Mouse (Mus musculus) midbrain, embryonic 15.5 days (tissue): ENCODE results near the gene Plekha7. TPM values are rescaled to one million over a fixed set of nuclear protein-coding genes. Genes with fewer than 3 reads are reported as not detected.
A peak's percentile ranks its signal among the peaks of the same experiment; 100 is the strongest.

Experiments
- ATAC-seq: fragments of 200-750 bp; cut with Nextera tagmentation; replicated peaks from 2 replicates; pipeline ENCODE4 v1.8.0; 2017; ENCODE audit warnings: moderate TSS enrichment
- H3K27ac ChIP-seq: fragments of 300-500 bp; sonication (generic); 2 replicates; pipeline ENCODE4 v1.5.1; 2015; ENCODE audit warnings: mild to moderate bottlenecking, inconsistent platforms
- H3K27me3 ChIP-seq: fragments of 300-500 bp; sonication (generic); replicated peaks from 2 replicates; pipeline ENCODE4 v1.6.1; 2015; ENCODE audit warnings: inconsistent platforms
- H3K36me3 ChIP-seq: fragments of 300-500 bp; sonication (generic); replicated peaks from 2 replicates; pipeline ENCODE4 v1.6.1; 2015; ENCODE audit warnings: inconsistent platforms
- H3K4me1 ChIP-seq: fragments of 300-500 bp; sonication (generic); 2 replicates; pipeline ENCODE4 v1.6.1; 2015; ENCODE audit warnings: inconsistent platforms
- H3K4me2 ChIP-seq: fragments of 300-500 bp; sonication (generic); 2 replicates; pipeline ENCODE4 v1.6.1; 2015; ENCODE audit warnings: inconsistent platforms, mild to moderate bottlenecking, moderate library complexity
- H3K4me3 ChIP-seq: fragments of 300-500 bp; sonication (generic); 2 replicates; pipeline ENCODE4 v1.5.1; 2015; ENCODE audit warnings: mild to moderate bottlenecking, inconsistent platforms
- H3K9ac ChIP-seq: fragments of 300-500 bp; sonication (generic); 2 replicates; pipeline ENCODE4 v1.6.1; 2015; ENCODE audit warnings: mild to moderate bottlenecking, inconsistent platforms
- H3K9me3 ChIP-seq: fragments of 300-500 bp; sonication (generic); 2 replicates; pipeline ENCODE4 v1.6.1; 2016; ENCODE audit warnings: inconsistent platforms
- WGBS: fragments of 180-500 bp; shearing (Covaris S2); methylation state at CpG from one replicate; pipeline ENCODE4 v1.1.7; 2015; ENCODE audit warnings: mixed read lengths; 5-methylcytosine and 5-hydroxymethylcytosine counted together
- polyA plus RNA-seq: library from polyadenylated mRNA; unstranded; fragments of >200 nt; fragmentation: Nextera tagmentation; extraction: Ambion mirVana; gene quantifications from 2 replicates; pipeline ENCODE4 v1.2.1, GENCODE M21; 2015

The Plekha7 gene
- polyA plus RNA-seq, 1 experiment from 2014 or later, result 11.1 TPM

DNA sequence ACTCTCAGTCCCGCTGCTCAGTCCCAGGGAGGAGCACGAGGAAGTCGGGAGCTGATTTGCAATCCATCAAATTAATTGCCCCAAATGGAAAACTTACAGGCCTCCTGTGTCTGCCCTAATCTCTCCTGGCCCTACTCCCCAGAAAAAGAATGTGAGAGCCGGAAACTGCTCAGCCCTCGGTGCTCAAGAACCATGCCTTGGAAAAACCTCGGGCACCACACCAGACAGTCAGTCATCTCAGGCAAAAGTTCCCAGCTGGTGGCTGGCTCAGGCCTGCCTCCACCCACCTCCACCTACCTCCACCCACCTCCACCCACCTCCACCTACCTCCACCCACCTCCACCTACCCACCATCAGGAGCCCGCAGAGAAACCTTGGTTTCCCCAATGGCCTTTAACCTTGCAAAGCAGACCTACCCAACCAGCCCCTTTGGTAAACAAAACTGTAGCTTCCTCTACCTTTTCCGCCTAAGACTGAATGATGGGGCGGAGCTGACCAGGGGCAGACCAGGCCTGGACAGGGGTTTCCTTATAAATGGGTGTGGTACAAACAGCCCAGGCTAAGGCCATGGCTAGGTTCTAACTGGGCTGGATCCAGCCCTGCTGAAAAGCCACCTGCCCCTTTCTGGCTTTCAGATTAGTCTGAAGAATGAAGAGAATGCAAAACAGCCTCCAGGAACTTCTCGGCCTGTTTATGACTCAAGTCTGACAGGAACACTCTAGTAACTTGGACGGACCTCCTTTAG is 21.4 kb downstream of the Plekha7 start:
- H3K27ac ChIP-seq, result no peak overlapping the region
- H3K9ac ChIP-seq, result no peak overlapping the region
- H3K4me3 ChIP-seq, result no peak overlapping the region
- no peak overlapping the region for H3K4me2 ChIP-seq
- WGBS, result 69% methylated on average over 11 of the region's 11 CpGs
- H3K9me3 ChIP-seq, result no peaks in the 10 kb centered on the region
- H3K36me3 ChIP-seq, result no peaks in the 10 kb centered on the region
- H3K4me1 ChIP-seq, result no peaks in the 10 kb centered on the region
- no peak for ATAC-seq
- no peaks in the 10 kb centered on the region for H3K27me3 ChIP-seq

DNA sequence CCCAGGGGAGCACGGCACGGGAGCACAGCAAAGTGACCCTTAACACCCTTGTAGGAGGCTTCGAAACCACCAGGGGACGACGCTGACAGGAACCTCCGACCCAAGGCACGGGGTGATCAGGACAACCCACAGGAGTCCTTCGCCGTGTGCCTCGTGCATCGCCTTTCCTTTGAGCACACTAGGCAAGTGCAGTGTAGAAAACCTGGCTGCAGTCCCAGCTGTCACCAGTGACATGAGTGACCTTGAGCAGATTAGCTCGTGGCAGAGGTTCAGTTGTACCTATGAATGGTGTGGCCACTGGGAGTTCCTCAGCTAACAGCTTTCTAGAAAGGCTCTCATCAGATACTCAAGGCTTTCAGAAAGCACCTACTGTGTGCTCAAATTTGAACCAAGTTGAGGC is 22.0 kb downstream of the Plekha7 start:
- Histone ChIP-seq H3K4me3 (no peak overlapping the region), H3K4me1 (no peaks in the 10 kb centered on the region), H3K9me3 (no peaks in the 10 kb centered on the region), H3K27ac (no peak overlapping the region), H3K4me2 (no peak overlapping the region), H3K36me3 (no peaks in the 10 kb centered on the region), H3K9ac (no peak overlapping the region), H3K27me3 (no peaks in the 10 kb centered on the region)
- 66% methylated on average over 12 of the region's 12 CpGs for WGBS
- ATAC-seq, result no peak

DNA sequence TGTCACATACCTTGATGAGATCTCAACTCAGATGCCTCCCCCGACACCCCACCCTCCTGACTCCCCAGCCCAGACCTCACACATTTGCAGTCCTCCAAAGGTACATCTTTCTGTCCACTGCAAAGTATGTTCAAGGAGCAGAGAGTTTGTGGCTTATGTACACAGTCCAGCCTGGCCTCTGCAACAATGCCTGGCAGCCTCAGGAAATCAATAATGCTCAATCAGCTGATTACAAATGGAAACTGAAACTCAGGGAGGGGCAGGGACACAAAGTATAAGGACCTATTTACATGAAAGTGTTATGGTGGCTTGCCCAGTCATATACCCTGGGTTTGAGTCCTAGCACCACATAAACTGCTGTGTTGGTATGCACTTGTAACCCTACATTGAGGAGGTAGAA is 23.0 kb downstream of the Plekha7 start:
- WGBS, result 86% methylated on average over 1 of the region's 1 CpGs
- peaks cover 6% of the 10 kb centered on the region for H3K4me1 ChIP-seq

DNA sequence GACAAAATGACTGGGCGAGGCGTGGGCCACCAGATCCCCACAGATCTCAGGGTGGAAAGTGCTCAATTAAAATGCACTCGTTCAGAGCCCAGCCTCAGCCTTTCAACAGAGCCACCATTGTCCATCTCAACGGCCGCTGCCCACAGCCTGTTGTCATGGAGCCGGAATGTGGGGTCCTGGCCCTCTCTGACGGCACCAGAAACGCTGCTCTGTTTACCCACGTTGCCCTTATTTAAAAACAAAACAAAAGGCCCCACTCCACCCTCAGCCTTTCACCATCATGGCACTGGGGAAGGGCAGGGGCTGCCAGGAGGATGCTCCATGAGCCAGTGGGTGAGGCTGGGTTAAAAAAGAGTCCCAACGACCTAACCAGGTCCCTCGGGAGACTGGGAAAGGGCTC is 25.4 kb downstream of the Plekha7 start:
- H3K36me3 ChIP-seq, result no peaks in the 10 kb centered on the region
- no peaks in the 10 kb centered on the region for H3K9me3 ChIP-seq
- H3K4me3 ChIP-seq, result no peak overlapping the region
- no peak overlapping the region for H3K9ac ChIP-seq
- peak overlapping the region; percentile 60 for H3K27ac ChIP-seq
- no peak overlapping the region for H3K4me2 ChIP-seq
- 6% methylated on average over 11 of the region's 11 CpGs for WGBS
- peak; percentile 75 for ATAC-seq
- H3K27me3 ChIP-seq, result no peaks in the 10 kb centered on the region
- H3K4me1 ChIP-seq, result peaks cover 10% of the 10 kb centered on the region

More for the DNA sequence above, 23.0 kb downstream of the Plekha7 start:
- Histone ChIP-seq H3K9ac (no peak overlapping the region), H3K4me2 (no peak overlapping the region), H3K27me3 (no peaks in the 10 kb centered on the region), H3K9me3 (no peaks in the 10 kb centered on the region), H3K4me3 (no peak overlapping the region), H3K36me3 (no peaks in the 10 kb centered on the region), H3K27ac (no peak overlapping the region)
- ATAC-seq, result no peak

DNA sequence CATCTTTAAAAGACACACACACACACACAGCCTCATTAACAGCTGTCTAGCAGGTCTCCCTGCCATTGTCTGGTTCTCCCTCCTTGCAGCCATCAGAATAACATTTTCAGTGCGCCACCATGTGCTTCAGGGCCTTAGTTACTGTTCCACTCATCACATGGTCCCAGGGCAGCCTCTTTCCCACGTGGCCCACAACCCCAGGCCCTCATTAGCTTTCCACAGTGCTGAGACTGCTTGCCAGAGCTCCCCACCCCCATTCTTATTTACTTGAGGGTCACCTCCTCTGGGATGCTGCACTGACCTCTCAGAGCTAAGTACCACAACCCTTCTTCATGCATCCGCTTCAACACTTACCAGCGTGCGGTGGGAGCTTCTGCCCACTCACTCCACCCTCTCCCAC is 28.1 kb downstream of the Plekha7 start:
- Histone ChIP-seq H3K9ac (no peak overlapping the region), H3K36me3 (no peaks in the 10 kb centered on the region), H3K4me2 (no peak overlapping the region), H3K27me3 (no peaks in the 10 kb centered on the region), H3K4me1 (peaks cover 10% of the 10 kb centered on the region), H3K9me3 (no peaks in the 10 kb centered on the region), H3K27ac (no peak overlapping the region), H3K4me3 (no peak overlapping the region)
- ATAC-seq, result 0 out of 2 replicates have a peak, but pooled peaks have one; percentile 59
- WGBS, result 33% methylated on average over 5 of the region's 5 CpGs

DNA sequence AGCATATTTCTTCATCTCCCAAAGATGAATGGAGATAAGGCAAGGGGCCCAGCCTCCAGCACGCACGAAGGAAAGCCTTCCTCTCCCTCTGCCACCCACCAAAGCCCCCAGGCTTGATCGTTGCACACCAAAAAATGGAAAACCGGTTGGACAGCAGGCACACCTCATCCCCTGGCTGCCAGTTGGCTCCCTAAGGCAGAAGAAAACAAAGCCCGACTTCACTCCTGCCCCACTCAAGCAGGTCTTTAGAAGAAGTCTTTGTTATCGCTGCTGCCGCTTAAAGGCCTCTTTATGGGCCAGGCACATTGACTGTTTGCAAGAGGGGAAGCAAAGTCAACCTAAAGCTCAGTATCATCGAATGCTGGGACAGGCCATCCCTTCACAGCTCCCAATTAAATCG is 29.9 kb downstream of the Plekha7 start:
- no peak overlapping the region for H3K4me2 ChIP-seq
- no peak overlapping the region for H3K9ac ChIP-seq
- H3K27me3 ChIP-seq, result no peaks in the 10 kb centered on the region
- no peak for ATAC-seq
- no peak overlapping the region for H3K27ac ChIP-seq
- H3K9me3 ChIP-seq, result no peaks in the 10 kb centered on the region
- no peak overlapping the region for H3K4me3 ChIP-seq
- no peaks in the 10 kb centered on the region for H3K36me3 ChIP-seq
- H3K4me1 ChIP-seq, result peaks cover 10% of the 10 kb centered on the region
- 39% methylated on average over 9 of the region's 9 CpGs for WGBS

DNA sequence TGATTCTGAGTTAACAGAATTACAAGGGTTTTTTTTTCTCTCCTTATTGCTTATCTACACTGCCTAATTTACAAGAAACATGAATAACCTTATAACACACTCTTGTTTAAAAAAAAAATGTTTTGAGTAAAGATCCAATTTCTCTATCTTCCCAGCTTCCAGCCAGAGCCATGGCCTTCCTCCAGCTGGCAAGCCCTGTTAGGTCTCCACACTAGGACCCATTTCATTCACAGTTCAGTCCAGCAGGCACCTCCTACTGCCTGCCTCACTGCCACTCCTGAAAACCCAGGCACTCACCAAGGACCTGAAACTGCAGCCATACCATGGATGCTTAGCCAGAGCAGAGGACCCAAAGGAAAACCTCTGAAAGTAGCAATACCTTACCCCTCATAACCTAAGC is 31.9 kb downstream of the Plekha7 start:
- Histone ChIP-seq H3K4me3 (no peak overlapping the region), H3K36me3 (no peaks in the 10 kb centered on the region), H3K27ac (no peak overlapping the region), H3K4me2 (no peak overlapping the region), H3K27me3 (no peaks in the 10 kb centered on the region), H3K9me3 (no peaks in the 10 kb centered on the region), H3K4me1 (peaks cover 10% of the 10 kb centered on the region), H3K9ac (no peak overlapping the region)
- ATAC-seq, result no peak

DNA sequence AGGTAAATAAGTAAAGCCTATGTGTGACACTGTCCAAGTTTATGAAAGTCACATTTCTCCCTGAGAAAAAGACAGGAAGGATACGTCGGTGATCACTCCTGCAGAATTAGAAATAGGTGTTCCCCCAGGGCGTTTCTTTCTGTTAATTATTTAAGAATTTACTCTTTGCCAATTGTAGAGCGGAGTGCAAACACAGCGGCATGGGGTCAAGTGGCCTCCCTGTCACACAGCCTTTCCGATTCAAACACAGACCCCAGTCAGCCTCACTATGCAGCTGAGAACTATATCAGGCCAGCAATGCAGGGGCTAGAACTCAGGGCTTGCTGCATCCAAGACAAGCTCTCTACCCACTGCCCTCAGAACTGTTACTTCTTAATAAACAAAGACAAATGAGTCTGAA is 35.1 kb downstream of the Plekha7 start:
- Histone ChIP-seq H3K9ac (no peak overlapping the region), H3K4me3 (no peak overlapping the region), H3K4me1 (no peaks in the 10 kb centered on the region), H3K9me3 (no peaks in the 10 kb centered on the region), H3K4me2 (no peak overlapping the region), H3K27me3 (no peaks in the 10 kb centered on the region), H3K36me3 (no peaks in the 10 kb centered on the region), H3K27ac (no peak overlapping the region)
- ATAC-seq, result no peak
- WGBS, result 92% methylated on average over 6 of the region's 6 CpGs

DNA sequence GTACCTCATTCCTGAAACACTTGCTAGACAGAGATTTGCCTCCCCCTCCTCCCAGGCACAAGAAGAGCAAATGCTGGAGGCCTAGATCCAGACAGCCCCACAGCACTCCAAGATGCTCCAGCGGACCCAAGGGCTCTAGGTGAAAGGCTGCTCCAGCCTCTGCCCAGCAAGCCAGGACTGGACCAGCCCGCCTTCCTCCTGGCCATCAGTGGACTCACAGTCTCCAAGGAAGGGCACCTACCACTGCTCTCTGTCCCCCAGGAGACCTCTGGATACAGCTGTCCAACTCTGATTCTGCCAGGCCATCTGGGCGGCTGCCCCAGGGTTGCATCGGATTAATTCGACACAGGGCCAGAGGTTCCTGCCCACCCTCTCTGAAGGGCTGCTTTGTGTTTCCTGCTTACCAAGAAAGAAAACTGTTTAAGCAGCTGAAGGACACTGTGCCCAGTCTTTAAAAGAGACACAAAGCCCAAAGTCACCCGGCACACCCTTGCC is 38.6 kb downstream of the Plekha7 start:
- no peak overlapping the region for H3K9ac ChIP-seq
- no peaks in the 10 kb centered on the region for H3K36me3 ChIP-seq
- H3K4me1 ChIP-seq, result no peaks in the 10 kb centered on the region
- H3K4me3 ChIP-seq, result no peak overlapping the region
- H3K4me2 ChIP-seq, result no peak overlapping the region
- WGBS, result 51% methylated on average over 6 of the region's 6 CpGs
- no peaks in the 10 kb centered on the region for H3K27me3 ChIP-seq
- H3K9me3 ChIP-seq, result no peaks in the 10 kb centered on the region
- ATAC-seq, result no peak
- H3K27ac ChIP-seq, result no peak overlapping the region

DNA sequence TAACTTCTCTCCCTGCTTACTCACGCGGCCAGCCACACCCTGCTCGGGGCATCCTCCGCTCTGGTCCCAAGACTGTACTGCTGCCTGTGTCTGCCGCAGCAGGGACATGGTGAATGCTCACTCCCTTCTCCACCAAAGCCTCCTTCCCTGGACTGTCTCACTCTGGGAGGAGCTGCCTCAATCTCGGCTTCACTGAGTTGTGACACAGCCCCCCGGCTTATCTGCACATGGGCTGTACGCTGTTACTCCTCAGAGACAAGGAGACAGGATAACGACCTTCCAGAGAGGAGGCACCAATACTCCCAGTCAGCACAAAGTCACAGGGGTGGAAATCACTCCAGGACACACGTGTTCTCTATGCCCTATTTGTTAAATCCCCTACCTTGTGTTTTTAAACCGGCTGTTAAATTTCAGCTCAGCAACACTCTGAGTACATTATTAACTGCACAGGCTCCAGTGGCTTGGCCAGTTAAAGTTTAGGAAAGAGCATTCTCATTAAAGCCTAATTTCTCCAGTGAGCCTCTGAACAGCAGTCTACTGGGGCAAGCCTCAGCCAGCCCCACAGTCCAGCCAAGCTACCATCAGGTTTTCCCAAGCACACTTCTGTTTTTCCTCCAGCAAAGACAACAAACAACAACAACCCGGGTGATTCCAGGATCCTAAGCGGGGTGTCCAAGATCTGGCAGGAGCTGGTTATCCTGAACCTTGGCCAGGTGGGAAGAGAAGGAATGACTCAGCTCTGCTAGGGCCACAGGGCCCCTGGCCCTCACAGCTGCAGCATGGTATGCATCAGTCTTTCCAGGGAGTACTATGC is 39.9 kb downstream of the Plekha7 start:
- WGBS, result 59% methylated on average over 13 of the region's 13 CpGs
- Histone ChIP-seq H3K4me2 (no peak overlapping the region), H3K27me3 (no peaks in the 10 kb centered on the region), H3K27ac (no peak overlapping the region), H3K9me3 (no peaks in the 10 kb centered on the region), H3K4me3 (no peak overlapping the region), H3K36me3 (no peaks in the 10 kb centered on the region), H3K9ac (no peak overlapping the region), H3K4me1 (no peaks in the 10 kb centered on the region)
- no peak for ATAC-seq

DNA sequence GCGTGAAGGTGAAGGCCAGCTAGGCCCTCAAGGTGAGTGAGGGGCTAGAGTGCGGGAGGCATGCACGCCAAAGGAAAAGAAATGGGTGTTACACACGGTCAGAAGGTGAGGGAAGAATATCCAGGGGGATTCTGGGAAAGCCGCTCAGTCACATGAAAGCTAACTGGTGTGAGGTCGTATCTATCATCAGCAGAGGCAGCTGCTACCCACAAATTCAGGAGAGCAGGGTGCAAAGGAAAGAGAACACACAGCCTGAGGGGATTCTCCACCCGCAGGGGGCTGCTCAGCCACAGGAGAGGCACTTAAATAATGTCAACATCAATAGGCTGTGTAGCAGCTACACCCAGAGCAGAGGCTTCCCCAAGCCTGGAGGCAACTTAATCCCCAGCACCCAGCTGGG is 44.9 kb downstream of the Plekha7 start:
- Histone ChIP-seq H3K4me3 (no peak overlapping the region), H3K36me3 (no peaks in the 10 kb centered on the region), H3K9me3 (no peaks in the 10 kb centered on the region), H3K27ac (no peak overlapping the region), H3K27me3 (no peaks in the 10 kb centered on the region), H3K4me1 (no peaks in the 10 kb centered on the region), H3K9ac (no peak overlapping the region), H3K4me2 (no peak overlapping the region)
- WGBS, result 47% methylated on average over 7 of the region's 7 CpGs
- no peak for ATAC-seq

DNA sequence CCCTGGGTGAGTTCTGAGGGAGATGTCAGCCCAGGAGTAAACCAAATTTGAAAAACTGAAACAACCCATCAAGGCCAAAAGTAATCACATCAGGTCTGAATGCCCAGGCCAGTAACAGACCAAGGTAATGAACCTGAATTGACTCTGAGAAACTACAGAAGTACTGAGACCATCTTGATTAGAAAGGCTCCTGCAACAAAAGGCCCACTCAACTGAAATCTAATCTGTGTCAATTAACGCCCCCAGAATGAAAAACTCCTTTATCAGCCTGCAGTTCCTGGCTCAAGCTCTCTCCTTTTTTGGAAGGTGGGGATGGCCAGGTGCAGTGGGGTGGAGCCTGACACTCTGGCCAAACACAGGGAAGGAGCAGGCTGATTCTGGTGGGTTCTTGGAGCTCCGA is 45.7 kb downstream of the Plekha7 start:
- Histone ChIP-seq H3K36me3 (no peaks in the 10 kb centered on the region), H3K9ac (no peak overlapping the region), H3K9me3 (no peaks in the 10 kb centered on the region), H3K4me2 (no peak overlapping the region), H3K4me3 (no peak overlapping the region), H3K27me3 (no peaks in the 10 kb centered on the region), H3K4me1 (no peaks in the 10 kb centered on the region), H3K27ac (no peak overlapping the region)
- ATAC-seq, result no peak
- 40% methylated on average over 2 of the region's 2 CpGs for WGBS

DNA sequence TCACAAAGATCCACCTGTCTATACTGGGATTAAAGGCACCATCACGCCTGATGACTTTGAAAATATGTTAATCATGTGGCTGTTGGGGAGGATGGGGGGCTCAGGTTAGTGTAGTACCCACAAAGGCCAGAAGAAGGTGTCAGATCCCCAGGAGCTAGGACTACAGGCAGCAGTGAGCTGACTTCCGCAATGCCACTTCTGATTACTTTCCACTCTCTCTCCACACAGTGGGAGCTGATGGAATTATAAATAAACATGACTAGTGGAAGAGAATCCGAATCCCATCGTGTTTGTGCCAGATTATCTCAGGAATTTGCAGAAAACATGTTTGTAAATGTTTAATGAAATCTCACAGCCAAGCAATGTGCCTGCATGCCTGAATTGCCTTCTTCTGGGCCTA is 46.1 kb downstream of the Plekha7 start:
- Histone ChIP-seq H3K9ac (no peak overlapping the region), H3K4me3 (no peak overlapping the region), H3K4me2 (no peak overlapping the region), H3K9me3 (no peaks in the 10 kb centered on the region), H3K27ac (no peak overlapping the region), H3K27me3 (no peaks in the 10 kb centered on the region), H3K4me1 (no peaks in the 10 kb centered on the region), H3K36me3 (no peaks in the 10 kb centered on the region)
- WGBS, result 35% methylated on average over 4 of the region's 4 CpGs
- ATAC-seq, result no peak
